Mouse (Mus musculus): ENCODE measurements around the gene Syt2. TPM values are rescaled to one million over a fixed set of nuclear protein-coding genes. Genes with fewer than 3 reads are reported as not detected.

The Syt2 gene
- polyA plus RNA-seq, 1 experiment from 2014 or later = 1.0 TPM

GRCm38 (mm10) chr1:134747236-134748174 is 101.0 kb downstream of the Syt2 start:
- Histone ChIP-seq H3K4me1 (peaks cover 27% of the 10 kb centered on the region), H3K4me3 (replicated peaks) (no peak overlapping the region), H3K36me3 (no peaks in the 10 kb centered on the region), H3K27me3 (no peaks in the 10 kb centered on the region), H3K9me3 (replicated peaks) (no peaks in the 10 kb centered on the region), H3K27ac (replicated peaks) (no peak overlapping the region), H3K9ac (no peak overlapping the region), H3K4me2 (replicated peaks) (no peak overlapping the region; the same call in 1 of the 2 replicates)
- WGBS = 20% methylated on average over 23 of the region's 23 CpGs
- ATAC-seq (ENCODE audit: insufficient number of reproducible peaks, low FRiP score, low TSS enrichment, low read depth) = no peak

GRCm38 (mm10) chr1:134749889-134750288 is 103.4 kb downstream of the Syt2 start:
- H3K9ac ChIP-seq = no peak overlapping the region
- no peak overlapping the region for H3K4me2 ChIP-seq (replicated peaks)
- peaks cover 49% of the 10 kb centered on the region for H3K4me1 ChIP-seq
- H3K27ac ChIP-seq (replicated peaks) = no peak overlapping the region
- H3K36me3 ChIP-seq = no peaks in the 10 kb centered on the region
- no peaks in the 10 kb centered on the region for H3K27me3 ChIP-seq
- ATAC-seq (ENCODE audit: insufficient number of reproducible peaks, low FRiP score, low TSS enrichment, low read depth) = no peak
- WGBS = 60% methylated on average over 7 of the region's 7 CpGs
- H3K4me3 ChIP-seq (replicated peaks) = no peak overlapping the region
- H3K9me3 ChIP-seq (replicated peaks) = no peaks in the 10 kb centered on the region

- peaks cover 65% of the 10 kb centered on the region for H3K4me1 ChIP-seq
- H3K27me3 ChIP-seq = no peaks in the 10 kb centered on the region
- no peaks in the 10 kb centered on the region for H3K36me3 ChIP-seq
- no peak overlapping the region for H3K9ac ChIP-seq
- no peak overlapping the region for H3K27ac ChIP-seq (replicated peaks)
- WGBS = 78% methylated on average over 5 of the region's 5 CpGs
- H3K9me3 ChIP-seq (replicated peaks) = no peaks in the 10 kb centered on the region
- no peak overlapping the region for H3K4me3 ChIP-seq (replicated peaks)
- H3K4me2 ChIP-seq (replicated peaks) = no peak overlapping the region
- no peak for ATAC-seq (ENCODE audit: insufficient number of reproducible peaks, low FRiP score, low TSS enrichment, low read depth)
Measured at GRCm38 (mm10) chr1:134752447-134752846, 106.0 kb downstream of the Syt2 start.

GRCm38 (mm10) chr1:134753751-134754630 is 107.5 kb downstream of the Syt2 start:
- ATAC-seq (ENCODE audit: insufficient number of reproducible peaks, low FRiP score, low TSS enrichment, low read depth) = peak; percentile 49; the same call in 1 of the 2 replicates

GRCm38 (mm10) chr1:134754818-134755217 is 108.3 kb downstream of the Syt2 start:
- peaks cover 12% of the 10 kb centered on the region; the same call in 1 of the 2 replicates for H3K36me3 ChIP-seq
- WGBS = 66% methylated on average over 10 of the region's 10 CpGs
- no peak overlapping the region for H3K4me3 ChIP-seq (replicated peaks)
- no peak for ATAC-seq (ENCODE audit: insufficient number of reproducible peaks, low FRiP score, low TSS enrichment, low read depth)
- H3K4me1 ChIP-seq = peaks cover 62% of the 10 kb centered on the region
- no peaks in the 10 kb centered on the region for H3K9me3 ChIP-seq (replicated peaks)
- H3K9ac ChIP-seq = no peak overlapping the region
- H3K27me3 ChIP-seq = no peaks in the 10 kb centered on the region
- no peak overlapping the region; the same call in 1 of the 2 replicates for H3K27ac ChIP-seq (replicated peaks)
- H3K4me2 ChIP-seq (replicated peaks) = no peak overlapping the region

More at GRCm38 (mm10) chr1:134753751-134754630, 107.5 kb downstream of the Syt2 start:
- no peak overlapping the region for H3K4me3 ChIP-seq (replicated peaks)
- H3K27me3 ChIP-seq = no peaks in the 10 kb centered on the region
- WGBS = 38% methylated on average over 13 of the region's 13 CpGs
- H3K27ac ChIP-seq (replicated peaks) = peak overlapping the region; percentile 40
- H3K4me2 ChIP-seq (replicated peaks) = no peak overlapping the region
- no peak overlapping the region for H3K9ac ChIP-seq
- H3K4me1 ChIP-seq = peaks cover 66% of the 10 kb centered on the region
- no peaks in the 10 kb centered on the region for H3K9me3 ChIP-seq (replicated peaks)
- 0 out of 2 replicates have a peak, but pooled peaks cover 4% of the 10 kb centered on the region for H3K36me3 ChIP-seq

- Histone ChIP-seq H3K4me2 (replicated peaks) (no peak overlapping the region), H3K36me3 (peaks cover 20% of the 10 kb centered on the region; the same call in 1 of the 2 replicates), H3K9ac (no peak overlapping the region), H3K4me1 (peaks cover 53% of the 10 kb centered on the region), H3K27me3 (no peaks in the 10 kb centered on the region), H3K4me3 (replicated peaks) (no peak overlapping the region), H3K27ac (replicated peaks) (no peak overlapping the region), H3K9me3 (replicated peaks) (no peaks in the 10 kb centered on the region)
- WGBS = 60% methylated on average over 13 of the region's 13 CpGs
- ATAC-seq (ENCODE audit: insufficient number of reproducible peaks, low FRiP score, low TSS enrichment, low read depth) = no peak
Measured at GRCm38 (mm10) chr1:134755548-134756189, 109.2 kb downstream of the Syt2 start.

GRCm38 (mm10) chr1:134756190-134756873 is 109.9 kb downstream of the Syt2 start:
- Histone ChIP-seq H3K27ac (replicated peaks) (0 out of 2 replicates have a peak overlapping the region, but pooled peaks have one; percentile 39), H3K27me3 (no peaks in the 10 kb centered on the region), H3K36me3 (peaks cover 23% of the 10 kb centered on the region; the same call in 1 of the 2 replicates), H3K9ac (no peak overlapping the region), H3K9me3 (replicated peaks) (no peaks in the 10 kb centered on the region), H3K4me1 (peaks cover 53% of the 10 kb centered on the region), H3K4me3 (replicated peaks) (no peak overlapping the region), H3K4me2 (replicated peaks) (no peak overlapping the region)
- WGBS = 73% methylated on average over 10 of the region's 10 CpGs
- ATAC-seq (ENCODE audit: insufficient number of reproducible peaks, low FRiP score, low TSS enrichment, low read depth) = no peak

GRCm38 (mm10) chr1:134757230-134757629 is 110.8 kb downstream of the Syt2 start:
- Histone ChIP-seq H3K27me3 (no peaks in the 10 kb centered on the region), H3K4me3 (replicated peaks) (no peak overlapping the region), H3K9ac (no peak overlapping the region), H3K27ac (replicated peaks) (peak overlapping the region; percentile 39; the same call in 1 of the 2 replicates), H3K4me2 (replicated peaks) (no peak overlapping the region), H3K36me3 (peaks cover 23% of the 10 kb centered on the region; the same call in 1 of the 2 replicates), H3K4me1 (peaks cover 46% of the 10 kb centered on the region), H3K9me3 (replicated peaks) (no peaks in the 10 kb centered on the region)
- 67% methylated on average over 3 of the region's 3 CpGs for WGBS
- no peak for ATAC-seq (ENCODE audit: insufficient number of reproducible peaks, low FRiP score, low TSS enrichment, low read depth)

- H3K4me3 ChIP-seq (replicated peaks) = no peak overlapping the region
- H3K4me2 ChIP-seq (replicated peaks) = no peak overlapping the region
- peaks cover 23% of the 10 kb centered on the region; the same call in 1 of the 2 replicates for H3K36me3 ChIP-seq
- H3K9me3 ChIP-seq (replicated peaks) = no peaks in the 10 kb centered on the region
- 87% methylated on average over 6 of the region's 6 CpGs for WGBS
- no peaks in the 10 kb centered on the region for H3K27me3 ChIP-seq
- no peak for ATAC-seq (ENCODE audit: insufficient number of reproducible peaks, low FRiP score, low TSS enrichment, low read depth)
- peaks cover 27% of the 10 kb centered on the region for H3K4me1 ChIP-seq
- H3K27ac ChIP-seq (replicated peaks) = no peak overlapping the region
- no peak overlapping the region for H3K9ac ChIP-seq
Measured at GRCm38 (mm10) chr1:134759133-134759532, 112.7 kb downstream of the Syt2 start.

- Histone ChIP-seq H3K4me3 (replicated peaks) (no peak overlapping the region), H3K4me1 (peaks cover 31% of the 10 kb centered on the region), H3K36me3 (peaks cover 23% of the 10 kb centered on the region; the same call in 1 of the 2 replicates), H3K9ac (no peak overlapping the region), H3K27ac (replicated peaks) (no peak overlapping the region), H3K27me3 (no peaks in the 10 kb centered on the region), H3K4me2 (replicated peaks) (no peak overlapping the region), H3K9me3 (replicated peaks) (no peaks in the 10 kb centered on the region)
- WGBS = 72% methylated on average over 5 of the region's 5 CpGs
- ATAC-seq (ENCODE audit: insufficient number of reproducible peaks, low FRiP score, low TSS enrichment, low read depth) = no peak
Measured at GRCm38 (mm10) chr1:134760642-134761041, 114.2 kb downstream of the Syt2 start.
